In the genomic region with DNA sequence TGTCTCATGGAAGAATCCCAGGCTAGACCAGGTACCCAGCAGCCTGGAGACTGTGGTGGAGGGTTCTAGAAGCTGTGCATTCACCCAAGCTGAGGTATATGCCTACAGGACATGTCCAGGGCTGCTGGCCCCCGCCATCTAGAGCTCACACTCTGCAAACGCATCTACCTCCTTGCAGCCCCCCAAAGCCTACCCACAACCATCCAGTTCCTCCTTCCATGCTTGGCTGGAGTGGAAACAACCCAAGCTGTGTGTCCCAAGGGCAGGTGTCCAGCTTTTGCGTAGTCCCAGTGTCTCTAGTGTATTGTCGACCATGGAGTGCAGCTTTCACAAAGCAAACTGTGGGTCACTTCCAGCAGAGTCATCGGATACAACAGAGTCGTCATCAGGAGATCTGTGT, we compare ENCODE assay signal across 27 mouse cellular contexts. TPM values are rescaled to one million over a fixed set of nuclear protein-coding genes. Genes with fewer than 3 reads are reported as not detected.
"Had no signal": no experiment of that assay in that cellular context is flagged by ENCODE, and none has a peak within 500 bp of the region (broad histone marks: within the 10 kb centered on the region; RNA-seq: fewer than 3 reads in every experiment).

No protein-coding gene starts in this region.

- H3K36me3 ChIP-seq: heart, embryonic 10.5 days; heart, embryonic 12.5 days; intestine, embryonic 15.5 days; limb, embryonic 10.5 days; limb, embryonic 12.5 days; liver, embryonic 13.5 days had no signal

- H3K9me3 ChIP-seq: heart, embryonic 10.5 days; heart, embryonic 12.5 days; intestine, embryonic 15.5 days; limb, embryonic 10.5 days; limb, embryonic 12.5 days; liver, embryonic 13.5 days had no signal

- H3K4me2 ChIP-seq: heart, embryonic 12.5 days; hindbrain, embryonic 14.5 days; intestine, embryonic 15.5 days; limb, embryonic 12.5 days; liver, embryonic 11.5 days; liver, embryonic 13.5 days had no signal

- H3K27me3 ChIP-seq: intestine, embryonic 15.5 days had no signal

- H3K27ac ChIP-seq: gastrocnemius, adult 2 months; heart, embryonic 10.5 days; hindbrain, embryonic 14.5 days; intestine, embryonic 15.5 days; layer of hippocampus, adult 2 months; left cerebral cortex, adult 2 months; limb, embryonic 10.5 days; limb, embryonic 12.5 days; liver, embryonic 13.5 days had no signal

- DNase-seq: gastrocnemius, adult 2 months; gastrocnemius, postnatal 10 days; gastrocnemius, postnatal 25 days; heart, postnatal 10 days; heart, postnatal 4 days; kidney, adult 18-20 months; kidney, adult 8-10 months; kidney, postnatal 10 days; kidney, postnatal 25 days; kidney, postnatal 4 days; liver; liver, embryonic 13.5 days had no signal

- H3K9ac ChIP-seq: heart, embryonic 12.5 days; hindbrain, embryonic 14.5 days; intestine, embryonic 15.5 days; limb, embryonic 12.5 days; liver, embryonic 13.5 days had no signal

- H3K4me3 ChIP-seq: gastrocnemius, adult 2 months; heart, embryonic 10.5 days; heart, embryonic 12.5 days; intestine, embryonic 15.5 days; layer of hippocampus, adult 2 months; left cerebral cortex, adult 2 months; limb, embryonic 10.5 days; limb, embryonic 12.5 days; liver, embryonic 13.5 days had no signal

- ATAC-seq: hindbrain, embryonic 16.5 days; inflammation-experienced regulatory T-cells, adult 6 months; intestine, embryonic 15.5 days; intestine, postnatal 0 days had no signal

RNA-seq across cellular contexts. Expression of gene Mmel1, which starts 2.1 kb away (rescaled TPM):
- total RNA-seq: gastrocnemius, adult 2 months; granulocyte monocyte progenitor cell, adult 5-6 weeks had no signal
- polyA plus RNA-seq: inflammation-experienced regulatory T-cells, adult 6 months; kidney, embryonic 14.5 days; kidney, embryonic 16.5 days had no signal

RNA-seq across cellular contexts. Expression of gene Ttc34, which starts 30.0 kb away (rescaled TPM):
- total RNA-seq: gastrocnemius, adult 2 months; gastrocnemius, postnatal 10 days; gastrocnemius, postnatal 25 days had no signal
- polyA plus RNA-seq: inflammation-experienced regulatory T-cells, adult 6 months; intestine, embryonic 15.5 days; intestine, postnatal 0 days had no signal
